Mouse (Mus musculus): ENCODE measurements around the gene Mmp15.

GRCm38 (mm10) chr8:95313857-95314256 is 38.2 kb upstream of the Mmp15 start:
- no peak for TF ChIP-seq CTCF (IDR thresholded peaks at IDR 0.05; ENCODE audit: low read depth)
- no peak for TF ChIP-seq EP300 (IDR thresholded peaks at IDR 0.05; ENCODE audit: low read depth)
